Mouse (Mus musculus): ENCODE results near the gene Syne1.

DNA sequence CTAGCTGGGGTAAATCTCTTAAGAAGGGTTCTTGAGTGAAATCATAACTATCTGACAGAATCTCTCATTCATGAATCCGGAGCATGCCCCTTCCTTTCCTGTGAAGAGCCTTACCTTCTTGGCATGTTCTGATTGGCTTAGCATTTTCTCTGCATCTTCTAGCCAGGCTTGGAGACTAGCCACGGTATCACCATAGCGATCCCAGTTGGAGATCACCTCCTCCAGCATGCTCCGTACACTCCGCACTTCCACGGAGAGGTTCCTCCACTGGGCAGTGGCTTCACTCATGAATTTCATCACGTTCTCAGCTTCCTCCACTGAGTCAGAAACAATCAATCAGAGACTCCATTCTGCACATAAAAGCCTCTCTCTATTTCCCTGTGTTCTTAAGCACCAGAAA is 190.7 kb downstream of the Syne1 start:
- TF ChIP-seq CTCF (IDR thresholded peaks at IDR 0.05; ENCODE audit: borderline replicate concordance, insufficient read depth, low read length) (no peak), POLR2A (IDR thresholded peaks at IDR 0.05; ENCODE audit: low read depth, low read length) (no peak)
